Mouse (Mus musculus): ENCODE measurements around the gene Atpaf1.

Gene Atpaf1

DNA sequence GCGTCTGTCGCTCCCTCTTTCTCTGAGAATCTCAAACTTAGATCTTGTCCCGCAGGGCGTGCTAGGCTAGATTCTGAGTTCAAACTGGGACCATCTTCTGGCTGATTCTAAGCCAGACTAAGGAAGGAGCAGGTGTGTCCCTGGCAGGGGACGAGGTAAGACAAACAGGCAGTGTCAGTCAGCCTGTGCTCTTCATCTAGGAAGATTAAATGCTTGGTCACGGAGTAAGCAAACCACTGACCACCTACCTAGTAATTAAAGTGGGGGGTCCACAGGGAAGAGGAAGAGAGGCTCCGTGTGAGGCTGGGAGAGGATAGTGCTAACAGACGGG is 43.9 kb downstream of the Atpaf1 start:
- TF ChIP-seq POU5F1 (IDR thresholded peaks at IDR 0.05; ENCODE audit: borderline replicate concordance, low read length) (no peak), NANOG (IDR thresholded peaks at IDR 0.05; ENCODE audit: borderline replicate concordance, low read length) (no peak), CTCF (conservative IDR thresholded peaks at IDR 0.05; ENCODE audit: low read length) (no peak)
- Histone ChIP-seq H3K4me3 (replicated peaks; ENCODE audit: low read length) (peak overlapping the region; percentile 92), H3K36me3 (ENCODE audit: insufficient read depth, low read length) (peaks cover 9% of the 10 kb centered on the region), H3K4me1 (replicated peaks; ENCODE audit: low read depth, low read length) (peaks cover 72% of the 10 kb centered on the region), H3K27me3 (ENCODE audit: insufficient read depth, low read length) (peaks cover 16% of the 10 kb centered on the region), H3K9me3 (ENCODE audit: low read length) (no peaks in the 10 kb centered on the region)

GRCm38 (mm10) chr4:115830491-115830890 is 45.9 kb downstream of the Atpaf1 start:
- peak overlapping the region; percentile 69 for H3K4me3 ChIP-seq (replicated peaks; ENCODE audit: low read length)
- peaks cover 16% of the 10 kb centered on the region for H3K27me3 ChIP-seq (ENCODE audit: insufficient read depth, low read length)
- peaks cover 28% of the 10 kb centered on the region for H3K36me3 ChIP-seq (ENCODE audit: insufficient read depth, low read length)
- H3K4me1 ChIP-seq (replicated peaks; ENCODE audit: low read depth, low read length) = peaks cover 77% of the 10 kb centered on the region
- TF ChIP-seq NANOG (IDR thresholded peaks at IDR 0.05; ENCODE audit: borderline replicate concordance, low read length) = no peak
- no peak for TF ChIP-seq POU5F1 (IDR thresholded peaks at IDR 0.05; ENCODE audit: borderline replicate concordance, low read length)
- no peak for TF ChIP-seq CTCF (conservative IDR thresholded peaks at IDR 0.05; ENCODE audit: low read length)
- H3K9me3 ChIP-seq (ENCODE audit: low read length) = no peaks in the 10 kb centered on the region

GRCm38 (mm10) chr4:115831221-115831620 is 46.6 kb downstream of the Atpaf1 start:
- no peak for TF ChIP-seq POU5F1 (IDR thresholded peaks at IDR 0.05; ENCODE audit: borderline replicate concordance, low read length)
- TF ChIP-seq CTCF (conservative IDR thresholded peaks at IDR 0.05; ENCODE audit: low read length) = no peak
- TF ChIP-seq NANOG (IDR thresholded peaks at IDR 0.05; ENCODE audit: borderline replicate concordance, low read length) = no peak
- Histone ChIP-seq H3K4me3 (replicated peaks; ENCODE audit: low read length) (peak overlapping the region; percentile 69), H3K9me3 (ENCODE audit: low read length) (no peaks in the 10 kb centered on the region), H3K36me3 (ENCODE audit: insufficient read depth, low read length) (peaks cover 34% of the 10 kb centered on the region), H3K4me1 (replicated peaks; ENCODE audit: low read depth, low read length) (peaks cover 84% of the 10 kb centered on the region), H3K27me3 (ENCODE audit: insufficient read depth, low read length) (peaks cover 16% of the 10 kb centered on the region)

DNA sequence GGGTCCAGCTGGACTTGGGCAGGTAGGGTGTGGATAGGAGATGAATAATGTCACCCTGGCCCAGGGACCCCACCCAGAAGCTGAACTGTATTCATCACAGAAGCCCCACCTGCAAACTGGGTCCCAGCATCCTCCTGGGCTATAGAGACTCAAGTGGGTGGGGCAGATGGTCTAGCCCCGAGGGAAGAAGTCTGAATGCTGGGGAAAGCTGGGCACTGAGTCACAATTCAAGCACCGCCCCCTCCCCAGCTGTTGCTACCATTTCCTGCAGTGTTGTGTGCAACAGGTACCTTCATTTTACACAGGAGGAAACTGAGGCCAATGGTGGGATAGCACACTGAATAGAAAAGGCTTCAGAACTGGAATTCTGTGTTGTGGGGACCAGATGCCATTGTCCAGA is 47.4 kb downstream of the Atpaf1 start:
- Histone ChIP-seq H3K9me3 (ENCODE audit: low read length) (no peaks in the 10 kb centered on the region), H3K36me3 (ENCODE audit: insufficient read depth, low read length) (peaks cover 41% of the 10 kb centered on the region), H3K4me3 (replicated peaks; ENCODE audit: low read length) (peak overlapping the region; percentile 69), H3K4me1 (replicated peaks; ENCODE audit: low read depth, low read length) (peaks cover 81% of the 10 kb centered on the region), H3K27me3 (ENCODE audit: insufficient read depth, low read length) (peaks cover 14% of the 10 kb centered on the region)
- no peak for TF ChIP-seq CTCF (conservative IDR thresholded peaks at IDR 0.05; ENCODE audit: low read length)
- TF ChIP-seq NANOG (IDR thresholded peaks at IDR 0.05; ENCODE audit: borderline replicate concordance, low read length) = no peak
- no peak for TF ChIP-seq POU5F1 (IDR thresholded peaks at IDR 0.05; ENCODE audit: borderline replicate concordance, low read length)

DNA sequence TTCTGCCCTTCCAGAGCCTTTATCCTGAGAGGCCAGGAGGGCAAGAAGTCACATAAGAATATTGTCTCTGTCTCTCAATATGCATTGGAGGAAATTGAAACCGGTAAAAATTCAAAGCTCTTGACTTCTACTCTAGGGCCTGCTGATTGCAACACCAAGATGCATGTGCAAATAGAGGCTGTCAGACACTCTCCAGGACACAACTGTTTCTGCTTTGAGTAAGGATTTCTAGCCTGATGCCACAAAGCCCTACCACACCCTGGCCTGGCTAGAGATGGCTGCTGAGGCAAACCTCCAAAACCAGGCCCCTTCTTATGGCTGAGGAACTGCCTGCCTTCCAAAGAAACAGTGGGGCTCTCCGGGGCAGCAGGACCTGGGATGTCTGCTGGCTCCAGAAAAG is 51.0 kb downstream of the Atpaf1 start:
- H3K4me3 ChIP-seq (replicated peaks; ENCODE audit: low read length) = no peak overlapping the region
- TF ChIP-seq CTCF (conservative IDR thresholded peaks at IDR 0.05; ENCODE audit: low read length) = no peak
- no peak for TF ChIP-seq NANOG (IDR thresholded peaks at IDR 0.05; ENCODE audit: borderline replicate concordance, low read length)
- no peak for TF ChIP-seq POU5F1 (IDR thresholded peaks at IDR 0.05; ENCODE audit: borderline replicate concordance, low read length)
- no peaks in the 10 kb centered on the region for H3K9me3 ChIP-seq (ENCODE audit: low read length)
- H3K27me3 ChIP-seq (ENCODE audit: insufficient read depth, low read length) = no peaks in the 10 kb centered on the region
- H3K36me3 ChIP-seq (ENCODE audit: insufficient read depth, low read length) = peaks cover 41% of the 10 kb centered on the region
- H3K4me1 ChIP-seq (replicated peaks; ENCODE audit: low read depth, low read length) = peaks cover 74% of the 10 kb centered on the region

DNA sequence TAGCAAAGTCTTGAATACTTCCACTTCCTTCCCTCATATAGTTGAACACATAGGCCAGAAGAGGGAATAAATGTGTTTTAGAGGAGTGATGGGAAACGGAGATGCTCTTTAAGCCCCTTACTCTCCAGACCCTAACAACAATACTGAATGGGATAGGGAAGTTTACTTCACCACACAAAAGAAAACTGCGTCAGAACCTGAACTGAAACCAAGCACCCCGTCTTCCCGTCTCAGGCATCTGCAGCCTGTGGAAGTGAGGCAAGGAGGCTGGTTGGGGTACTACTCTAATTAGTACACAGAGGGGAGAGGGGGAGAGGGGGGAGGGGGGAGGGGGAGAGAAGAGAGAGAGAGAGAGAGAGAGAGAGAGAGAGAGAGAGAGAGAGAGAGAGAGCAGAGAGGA is 53.6 kb downstream of the Atpaf1 start:
- Histone ChIP-seq H3K9me3 (ENCODE audit: low read length) (no peaks in the 10 kb centered on the region), H3K27me3 (ENCODE audit: insufficient read depth, low read length) (no peaks in the 10 kb centered on the region), H3K36me3 (ENCODE audit: insufficient read depth, low read length) (peaks cover 35% of the 10 kb centered on the region), H3K4me3 (replicated peaks; ENCODE audit: low read length) (peak overlapping the region; percentile 87), H3K4me1 (replicated peaks; ENCODE audit: low read depth, low read length) (peaks cover 47% of the 10 kb centered on the region)
- no peak for TF ChIP-seq NANOG (IDR thresholded peaks at IDR 0.05; ENCODE audit: borderline replicate concordance, low read length)
- no peak for TF ChIP-seq CTCF (conservative IDR thresholded peaks at IDR 0.05; ENCODE audit: low read length)
- TF ChIP-seq POU5F1 (IDR thresholded peaks at IDR 0.05; ENCODE audit: borderline replicate concordance, low read length) = no peak

DNA sequence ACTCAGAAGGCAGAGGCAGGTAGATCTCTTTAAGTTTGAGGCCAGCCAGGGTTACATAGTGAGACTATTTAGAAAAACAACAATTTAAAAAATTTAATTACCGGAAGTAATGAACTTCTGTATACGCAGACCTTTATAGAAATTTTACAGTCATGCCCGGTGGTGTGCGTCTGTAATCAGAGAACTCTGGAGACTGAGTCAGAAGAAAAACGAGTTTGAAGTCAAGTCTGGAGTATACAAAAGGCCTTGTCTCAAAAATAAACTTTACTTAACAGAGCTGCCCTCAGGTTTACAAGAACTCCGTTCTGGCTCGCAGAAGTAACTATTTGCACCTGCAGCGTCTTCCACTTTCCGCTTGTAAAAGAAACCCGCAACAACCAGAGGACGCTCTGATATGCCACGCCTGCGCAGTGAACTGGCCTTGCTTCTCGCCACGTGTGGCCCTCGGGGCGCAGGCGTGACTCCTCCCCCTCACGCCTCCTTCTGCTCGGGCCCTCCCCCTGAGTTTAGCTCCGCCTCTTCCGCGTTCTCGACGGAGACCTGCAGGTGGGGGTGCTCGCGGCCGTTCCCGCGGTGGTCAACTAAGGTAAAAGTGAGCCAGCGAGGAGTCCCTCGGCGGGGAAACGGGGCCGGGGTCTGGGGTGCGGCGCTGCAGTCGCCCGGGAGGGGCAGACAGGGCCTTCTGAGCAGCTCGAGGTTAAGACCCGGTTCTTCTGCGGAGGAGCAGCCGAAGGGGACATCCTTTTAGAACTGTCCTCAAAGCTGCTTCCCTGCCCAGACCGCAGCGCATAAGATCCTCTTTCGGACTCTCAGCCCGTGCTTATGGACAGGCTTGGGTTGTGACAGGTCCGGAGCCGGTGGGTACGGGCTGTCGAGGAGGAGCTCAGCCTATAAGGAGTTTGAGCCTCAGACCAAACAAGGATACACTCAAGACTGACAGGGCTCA is 54.4 kb downstream of the Atpaf1 start, which contains the start of gene Mknk1:
Mknk1 (plus strand) TSS at position 503 of the 946 bp plus-strand sequence.
- H3K9me3 ChIP-seq (ENCODE audit: low read length) = no peaks in the 10 kb centered on the region
- peak within 1 kb of the TSS; percentile 87 for H3K4me3 ChIP-seq (replicated peaks; ENCODE audit: low read length)
- no peaks in the 10 kb centered on the region for H3K27me3 ChIP-seq (ENCODE audit: insufficient read depth, low read length)
- H3K36me3 ChIP-seq (ENCODE audit: insufficient read depth, low read length) = peaks cover 30% of the 10 kb centered on the region
- peaks cover 40% of the 10 kb centered on the region for H3K4me1 ChIP-seq (replicated peaks; ENCODE audit: low read depth, low read length)
- TF ChIP-seq POU5F1 (IDR thresholded peaks at IDR 0.05; ENCODE audit: borderline replicate concordance, low read length) = no peak
- TF ChIP-seq CTCF (conservative IDR thresholded peaks at IDR 0.05; ENCODE audit: low read length) = no peak
- no peak for TF ChIP-seq NANOG (IDR thresholded peaks at IDR 0.05; ENCODE audit: borderline replicate concordance, low read length)

DNA sequence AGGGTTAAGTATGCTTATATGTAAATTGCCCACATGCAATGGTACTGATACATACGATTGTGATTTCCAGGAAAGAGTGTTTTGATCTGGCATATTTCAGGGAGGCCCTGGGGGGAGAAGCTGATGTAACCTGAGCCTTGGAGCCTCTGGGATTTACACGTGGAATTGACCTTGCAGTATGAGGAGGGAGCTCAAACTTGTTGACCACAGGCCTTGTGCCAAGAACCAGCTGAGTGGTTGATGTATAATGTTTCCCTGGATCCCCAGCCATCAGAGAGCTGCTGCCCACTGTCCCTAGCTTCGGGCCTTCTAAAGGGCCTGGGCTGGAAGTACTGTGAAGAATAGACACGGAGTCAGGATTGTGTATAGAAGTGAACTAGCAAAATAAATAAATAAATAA is 55.3 kb downstream of the Atpaf1 start:
- peaks cover 21% of the 10 kb centered on the region for H3K36me3 ChIP-seq (ENCODE audit: insufficient read depth, low read length)
- TF ChIP-seq POU5F1 (IDR thresholded peaks at IDR 0.05; ENCODE audit: borderline replicate concordance, low read length) (no peak), NANOG (IDR thresholded peaks at IDR 0.05; ENCODE audit: borderline replicate concordance, low read length) (no peak)
- H3K27me3 ChIP-seq (ENCODE audit: insufficient read depth, low read length) = no peaks in the 10 kb centered on the region
- no peaks in the 10 kb centered on the region for H3K9me3 ChIP-seq (ENCODE audit: low read length)
- peak overlapping the region; percentile 87 for H3K4me3 ChIP-seq (replicated peaks; ENCODE audit: low read length)
- peaks cover 39% of the 10 kb centered on the region for H3K4me1 ChIP-seq (replicated peaks; ENCODE audit: low read depth, low read length)
